Mouse (Mus musculus): ENCODE measurements at regions not wholly inside any gene's neighbourhood (a gene's known extent, or its start where the extent isn't known, plus 50 kb on each side); places are given as distances from the start of the nearest gene placed in this dataset.

GRCm38 (mm10) chr7:58557535-58557934 lies 98.4 kb upstream of the Atp10a start:
- DNase-seq (ENCODE audit: low spot score in 2 of 2): no peak
- TF ChIP-seq CTCF (conservative IDR thresholded peaks at IDR 0.05): no peak

GRCm38 (mm10) chr7:58568807-58569206 lies 87.2 kb upstream of the Atp10a start:
- DNase-seq (ENCODE audit: low spot score in 2 of 2): no peak
- H3K27ac ChIP-seq: no peak overlapping the region
- no peak for TF ChIP-seq CTCF (conservative IDR thresholded peaks at IDR 0.05)
- H3K4me3 ChIP-seq: no peak overlapping the region

More at GRCm38 (mm10) chr7:58557535-58557934, 98.4 kb upstream of the Atp10a start:
- H3K4me3 ChIP-seq: no peak overlapping the region
- no peak overlapping the region for H3K27ac ChIP-seq

DNA sequence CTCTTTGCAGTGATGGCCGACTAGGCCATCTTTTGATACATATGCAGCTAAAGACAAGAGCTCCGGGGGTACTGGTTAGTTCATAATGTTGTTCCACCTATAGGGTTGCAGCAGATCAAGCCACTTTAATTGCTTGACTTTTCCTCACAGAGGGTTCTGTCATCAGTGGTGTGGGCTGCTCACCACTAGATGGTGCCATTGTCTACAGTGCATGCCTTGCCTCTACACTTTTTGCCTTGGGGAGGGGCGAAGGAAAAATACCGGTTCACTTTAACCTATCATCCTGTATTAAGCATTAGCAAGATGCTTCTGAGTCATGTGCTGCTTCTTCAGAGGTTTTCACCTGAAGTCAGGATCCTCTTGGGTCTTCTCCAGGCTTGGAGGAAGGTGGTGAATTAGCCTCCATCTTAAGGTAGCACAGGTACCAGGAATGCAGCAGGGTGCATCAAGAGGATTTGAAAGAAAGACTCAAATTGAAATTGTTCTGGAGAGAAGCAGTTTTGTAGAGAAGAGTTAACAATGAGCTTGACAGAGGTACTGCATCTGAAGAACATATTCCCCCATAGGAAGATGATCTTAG lies 71.6 kb upstream of the Atp10a start:
- Histone ChIP-seq H3K27ac (no peak overlapping the region), H3K4me3 (no peak overlapping the region)
- TF ChIP-seq CTCF (conservative IDR thresholded peaks at IDR 0.05): peak; percentile 88
- DNase-seq (ENCODE audit: low spot score in 2 of 2): peak in 1 of 2 experiments; percentile 56

DNA sequence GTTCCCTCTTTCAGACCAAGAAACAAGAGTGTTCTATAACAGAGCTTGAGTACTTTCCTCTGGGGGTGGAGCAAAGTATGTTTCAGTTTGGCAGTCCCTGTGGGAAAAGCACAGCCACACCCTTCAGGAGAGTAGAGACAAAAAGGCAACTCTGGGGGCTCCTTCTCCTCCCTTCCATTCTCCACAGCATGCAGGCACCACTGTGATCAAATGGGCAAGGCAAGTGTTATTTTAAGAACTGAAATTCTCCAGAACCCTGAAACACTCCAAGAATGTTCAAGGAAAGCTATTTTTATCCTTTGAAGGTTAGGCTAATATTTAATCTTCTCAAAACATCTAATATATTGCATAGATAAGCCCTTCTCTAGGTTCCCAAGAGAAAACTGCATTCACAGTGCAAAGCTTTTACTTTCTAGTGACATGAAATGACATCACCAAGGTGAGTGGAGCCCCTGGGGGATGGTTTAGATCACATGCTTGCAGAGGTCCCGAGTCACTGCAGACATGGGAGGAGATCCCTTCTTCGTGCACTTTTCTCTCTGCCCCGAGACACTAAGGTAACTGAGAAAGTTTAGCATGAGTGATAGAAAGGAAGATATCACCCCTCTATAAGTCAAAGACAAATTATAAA lies 70.2 kb upstream of the Atp10a start:
- DNase-seq (ENCODE audit: low spot score in 2 of 2): no peak
- Histone ChIP-seq H3K4me3 (no peak overlapping the region), H3K27ac (no peak overlapping the region)
- no peak for TF ChIP-seq CTCF (conservative IDR thresholded peaks at IDR 0.05)

DNA sequence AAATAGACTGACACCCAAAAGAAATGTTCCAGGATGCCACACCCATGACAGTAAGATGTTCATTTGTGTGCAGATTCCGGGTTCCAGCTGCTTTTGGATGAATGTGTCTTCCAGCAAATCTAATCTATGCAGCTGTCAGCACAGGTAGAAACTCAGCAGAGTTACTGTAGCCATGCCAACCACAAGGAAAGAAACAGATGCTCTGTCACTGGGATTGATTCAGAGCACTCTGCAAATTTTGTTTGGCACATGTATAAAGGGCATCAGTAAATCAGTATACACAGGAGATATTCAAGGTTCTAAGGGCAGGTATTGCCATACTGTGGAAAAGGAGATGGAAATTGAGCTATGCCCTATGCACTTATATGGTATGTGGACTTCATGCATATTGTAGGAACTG lies 60.0 kb upstream of the Atp10a start:
- H3K27ac ChIP-seq: no peak overlapping the region
- H3K4me3 ChIP-seq: no peak overlapping the region
- TF ChIP-seq CTCF (conservative IDR thresholded peaks at IDR 0.05): no peak
- DNase-seq (ENCODE audit: low spot score in 2 of 2): no peak

All from layer of hippocampus, adult 2 months (tissue).